Mouse (Mus musculus): ENCODE results near the gene Nfkb1.

GRCm38 (mm10) chr3:135634275-135634674 lies 57.1 kb downstream of the Nfkb1 start:
- TF ChIP-seq CTCF (IDR thresholded peaks at IDR 0.05): no peak
- TF ChIP-seq EP300 (IDR thresholded peaks at IDR 0.05): no peak
